ENCODE assay signal across 10 mouse cellular contexts in the genomic region with DNA sequence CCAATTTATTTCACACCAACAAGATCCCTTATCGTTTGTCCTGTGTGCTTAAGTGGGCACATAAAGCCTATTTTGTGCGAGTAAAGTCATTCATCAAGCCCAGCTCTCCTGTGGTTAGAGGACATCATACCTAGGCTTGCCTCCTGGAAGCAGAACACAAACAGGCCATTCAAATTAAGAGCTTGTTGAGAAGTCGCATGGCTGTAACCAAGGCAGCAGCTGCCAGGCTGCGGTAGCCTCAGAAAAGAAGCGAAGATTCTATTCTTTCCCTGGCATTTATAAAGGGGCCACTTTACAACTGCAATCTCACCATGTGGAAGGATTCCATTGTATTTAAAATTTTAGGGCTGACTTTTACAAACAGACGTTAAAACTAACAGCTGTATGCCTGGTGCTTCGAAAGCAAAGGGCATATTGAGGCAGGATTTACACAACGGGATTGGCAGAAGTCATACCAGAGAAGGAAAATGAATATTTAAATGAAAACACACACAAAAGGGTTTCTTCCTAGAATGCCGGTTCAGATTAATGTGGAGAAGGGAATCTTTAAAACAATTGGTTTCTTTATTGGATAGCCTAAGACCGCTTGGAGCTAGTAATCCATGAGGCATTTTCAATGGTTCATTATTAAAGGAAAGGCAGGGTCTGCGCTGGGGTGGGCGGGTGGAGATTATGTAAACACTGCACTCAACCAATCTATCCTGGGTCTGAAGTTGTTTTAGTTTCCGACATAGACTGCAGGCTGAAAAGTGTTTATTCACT.
DNase-seq lines count a peak whose midpoint lies in the region; ATAC-seq and TF ChIP-seq lines count a peak whose summit lies in the region.
"Had no signal": no experiment of that assay in that cellular context is flagged by ENCODE, and none has a peak within 500 bp of the region (broad histone marks: within the 10 kb centered on the region; RNA-seq: fewer than 3 reads in every experiment).

No protein-coding gene starts in this region.

- no peaks in the 10 kb centered on the region for H3K9me3 ChIP-seq in lung, embryonic 14.5 days (ENCODE audit: low read depth, low read length)
- H3K9me3 ChIP-seq in forebrain, embryonic 13.5 days (replicated peaks): no peaks in the 10 kb centered on the region
- H3K9me3 ChIP-seq in limb, embryonic 14.5 days (ENCODE audit: control insufficient read depth, low read length): no peaks in the 10 kb centered on the region
- no peaks in the 10 kb centered on the region for H3K9me3 ChIP-seq in stomach, embryonic 15.5 days

- no peaks in the 10 kb centered on the region for H3K27me3 ChIP-seq in lung, embryonic 14.5 days (ENCODE audit: insufficient read depth, low read length)
- peaks cover 44% of the 10 kb centered on the region for H3K27me3 ChIP-seq in forebrain, embryonic 13.5 days
- no peaks in the 10 kb centered on the region for H3K27me3 ChIP-seq in limb, embryonic 14.5 days (ENCODE audit: control insufficient read depth, insufficient read depth, low read length)
- no peaks in the 10 kb centered on the region for H3K27me3 ChIP-seq in stomach, embryonic 15.5 days (replicated peaks)

- no peak overlapping the region for H3K27ac ChIP-seq in lung, embryonic 14.5 days (ENCODE audit: low read depth)
- no peak overlapping the region for H3K27ac ChIP-seq in forebrain, embryonic 13.5 days
- H3K27ac ChIP-seq in limb, embryonic 14.5 days (replicated peaks; ENCODE audit: low read depth, low read length): peak overlapping the region; percentile 11; the same call in 1 of the 2 replicates
- H3K27ac ChIP-seq in stomach, embryonic 15.5 days: no peak overlapping the region
- H3K27ac ChIP-seq: kidney, postnatal 0 days had no signal

- no peak overlapping the region for H3K4me3 ChIP-seq in lung, embryonic 14.5 days (ENCODE audit: low read depth, low read length)
- H3K4me3 ChIP-seq in forebrain, embryonic 13.5 days: peak overlapping the region; percentile 28
- no peak overlapping the region for H3K4me3 ChIP-seq in limb, embryonic 14.5 days (replicated peaks; ENCODE audit: low read length)
- H3K4me3 ChIP-seq in stomach, embryonic 15.5 days (replicated peaks): no peak overlapping the region; the same call in 1 of the 2 replicates

- peak; percentile 15 for DNase-seq in lung, embryonic 14.5 days
- DNase-seq in lung, postnatal 4 days: no peak
- peak; percentile 25 for DNase-seq in limb, embryonic 14.5 days (ENCODE audit: low spot score)
- no peak for DNase-seq in testis, postnatal 10 days (ENCODE audit: low spot score)
- DNase-seq in urinary bladder, postnatal 10 days (ENCODE audit: low spot score): no peak
- DNase-seq: gastrocnemius, postnatal 14 days; right cerebral cortex, postnatal 4 days had no signal

- H3K4me2 ChIP-seq in lung, embryonic 14.5 days: peak overlapping the region; percentile 31
- H3K4me2 ChIP-seq in forebrain, embryonic 13.5 days: peak overlapping the region; percentile 55
- H3K4me2 ChIP-seq in limb, embryonic 14.5 days (replicated peaks; ENCODE audit: low read depth, low read length, severe bottlenecking): peak overlapping the region; percentile 24
- H3K4me2 ChIP-seq in stomach, embryonic 15.5 days: peak overlapping the region; percentile 21

- H3K36me3 ChIP-seq in lung, embryonic 14.5 days (ENCODE audit: insufficient read depth): no peaks in the 10 kb centered on the region
- no peaks in the 10 kb centered on the region for H3K36me3 ChIP-seq in forebrain, embryonic 13.5 days (ENCODE audit: poor library complexity, severe bottlenecking)
- no peaks in the 10 kb centered on the region for H3K36me3 ChIP-seq in limb, embryonic 14.5 days (ENCODE audit: control insufficient read depth, insufficient read depth, low read length)
- no peaks in the 10 kb centered on the region for H3K36me3 ChIP-seq in stomach, embryonic 15.5 days

- ATAC-seq in lung, embryonic 14.5 days (ENCODE audit: insufficient read depth): peak; percentile 86
- ATAC-seq in forebrain, embryonic 13.5 days: peak; percentile 90
- peak; percentile 64 for ATAC-seq in limb, embryonic 14.5 days (ENCODE audit: low FRiP score, low read depth)
- ATAC-seq in stomach, embryonic 15.5 days (ENCODE audit: insufficient read depth, low FRiP score, low read depth): peak; percentile 39; the same call in 1 of the 2 replicates

- 44% methylated on average over 13 of the region's 13 CpGs for WGBS in lung, embryonic 14.5 days
- WGBS in forebrain, embryonic 13.5 days: 4% methylated on average over 13 of the region's 13 CpGs
- 24% methylated on average over 13 of the region's 13 CpGs for WGBS in limb, embryonic 14.5 days
- WGBS in stomach, embryonic 15.5 days: 26% methylated on average over 13 of the region's 13 CpGs

- H3K4me1 ChIP-seq in lung, embryonic 14.5 days (ENCODE audit: insufficient read depth): no peaks in the 10 kb centered on the region
- peaks cover 10% of the 10 kb centered on the region for H3K4me1 ChIP-seq in forebrain, embryonic 13.5 days
- H3K4me1 ChIP-seq in limb, embryonic 14.5 days (ENCODE audit: control insufficient read depth, insufficient read depth, low read length): no peaks in the 10 kb centered on the region
- no peaks in the 10 kb centered on the region for H3K4me1 ChIP-seq in stomach, embryonic 15.5 days

- no peak overlapping the region for H3K9ac ChIP-seq in lung, embryonic 14.5 days
- H3K9ac ChIP-seq in forebrain, embryonic 13.5 days: no peak overlapping the region
- no peak overlapping the region for H3K9ac ChIP-seq in limb, embryonic 14.5 days (ENCODE audit: low read depth, low read length, severe bottlenecking)
- H3K9ac ChIP-seq in stomach, embryonic 15.5 days: no peak overlapping the region

- no peak for TF ChIP-seq CTCF in lung, embryonic 14.5 days (IDR thresholded peaks at IDR 0.05; ENCODE audit: low read depth)

- TF ChIP-seq POLR2A in limb, embryonic 14.5 days (IDR thresholded peaks at IDR 0.05; ENCODE audit: borderline replicate concordance, extremely low read depth, insufficient read depth, insufficient read length): no peak

Comparison
In these comparisons a context has a peak if more than half of its experiments do, and no peak if none do; other contexts are left out.
1. DNase-seq: peak in lung, embryonic 14.5 days (single experiment) and limb, embryonic 14.5 days (single experiment); none in lung, postnatal 4 days (0 of 2), testis, postnatal 10 days (single experiment) and urinary bladder, postnatal 10 days (single experiment).
2. ATAC-seq: peak in every context shown above with its lines; median percentile 90 in forebrain, embryonic 13.5 days; 86 in lung, embryonic 14.5 days; 64 in limb, embryonic 14.5 days; 39 in stomach, embryonic 15.5 days.
3. Peak in every context shown above with its lines, with median percentiles within 50 percentile points of each other: H3K4me2 ChIP-seq.